Mouse (Mus musculus) hindbrain, embryonic 16.5 days (tissue): ENCODE measurements at regions not wholly inside any gene's neighbourhood (a gene's known extent, or its start where the extent isn't known, plus 50 kb on each side); places are given as distances from the start of the nearest gene placed in this dataset.

ENCODE experiments used
- ATAC-seq: fragments of 200-750 bp; cut with Nextera tagmentation; 2 replicates; pipeline ENCODE4 v1.8.0; 2017; ENCODE audit warnings: moderate TSS enrichment, moderate library complexity
- H3K27ac ChIP-seq: fragments of 300-500 bp; sonication (generic); 2 replicates; pipeline ENCODE4 v1.5.1; 2014; ENCODE audit warnings: low read depth, mild to moderate bottlenecking, control low read depth, low read length, moderate library complexity
- H3K27me3 ChIP-seq: fragments of 300-500 bp; sonication (generic); replicated peaks from 2 replicates; pipeline ENCODE4 v1.6.1; 2014; ENCODE audit warnings: low read length; ENCODE audit not compliant: control insufficient read depth, insufficient read depth
- H3K36me3 ChIP-seq: fragments of 300-500 bp; sonication (generic); 2 replicates; pipeline ENCODE4 v1.6.1; 2014; ENCODE audit warnings: mild to moderate bottlenecking, low read length, moderate library complexity, mixed read lengths; ENCODE audit not compliant: control insufficient read depth, insufficient read depth
- H3K4me1 ChIP-seq: fragments of 300-500 bp; sonication (generic); 2 replicates; pipeline ENCODE4 v1.6.1; 2014; ENCODE audit warnings: low read depth, low read length; ENCODE audit not compliant: control insufficient read depth, insufficient read depth
- H3K4me2 ChIP-seq: fragments of 300-500 bp; sonication (generic); 2 replicates; pipeline ENCODE4 v1.6.1; 2014; ENCODE audit warnings: mild to moderate bottlenecking, low read length, control low read depth, moderate library complexity
- H3K4me3 ChIP-seq: fragments of 300-500 bp; sonication (generic); 2 replicates; pipeline ENCODE4 v1.5.1; 2014; ENCODE audit warnings: mild to moderate bottlenecking, low read length, control low read depth, moderate library complexity
- H3K9ac ChIP-seq: fragments of 300-500 bp; sonication (generic); 2 replicates; pipeline ENCODE4 v1.6.1; 2014; ENCODE audit warnings: low read depth, mild to moderate bottlenecking, control low read depth, low read length, moderate library complexity
- H3K9me3 ChIP-seq: fragments of 300-500 bp; sonication (generic); 2 replicates; pipeline ENCODE4 v1.6.1; 2014; ENCODE audit warnings: mild to moderate bottlenecking, low read length, moderate library complexity; ENCODE audit not compliant: control insufficient read depth
- WGBS: fragments of 180-500 bp; shearing (Covaris S2); extraction: QIAGEN DNeasy Blood & Tissue Kit; methylation state at CpG from one replicate; pipeline ENCODE4 v1.1.7; 2014; 5-methylcytosine and 5-hydroxymethylcytosine counted together

DNA sequence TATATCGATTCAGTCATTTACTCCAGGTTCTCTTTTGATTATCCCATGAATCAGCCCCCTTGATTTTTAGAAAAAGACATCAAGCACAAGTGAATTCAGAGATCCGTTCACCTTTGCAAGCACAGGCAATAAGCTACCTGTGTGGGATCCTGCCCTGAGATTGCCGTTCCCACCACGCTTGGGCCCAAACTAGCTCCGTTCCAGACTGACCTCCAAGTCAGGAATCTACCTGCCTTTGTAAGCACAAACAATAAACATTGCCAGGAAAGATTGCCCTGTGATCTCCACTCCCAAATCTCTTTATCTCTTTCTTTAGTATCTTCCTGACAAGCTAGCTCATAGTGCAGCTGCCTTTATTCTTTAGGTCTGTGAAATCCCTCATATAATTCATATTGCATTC is 164.6 kb downstream of the Spata18 start:
- Histone ChIP-seq H3K4me2 (no peak overlapping the region), H3K36me3 (no peaks in the 10 kb centered on the region), H3K4me1 (no peaks in the 10 kb centered on the region), H3K27me3 (no peaks in the 10 kb centered on the region), H3K27ac (no peak overlapping the region), H3K4me3 (no peak overlapping the region), H3K9ac (no peak overlapping the region), H3K9me3 (no peaks in the 10 kb centered on the region)
- whole genome bisulfite sequencing: 96% methylated on average over 5 of the region's 5 CpGs
- no peak for ATAC-seq

- H3K4me1 ChIP-seq: no peaks in the 10 kb centered on the region
- no peaks in the 10 kb centered on the region for H3K27me3 ChIP-seq
- H3K36me3 ChIP-seq: no peaks in the 10 kb centered on the region
- no peak for ATAC-seq
- H3K27ac ChIP-seq: no peak overlapping the region
- no peak overlapping the region for H3K4me2 ChIP-seq
- no peak overlapping the region for H3K4me3 ChIP-seq
- no peaks in the 10 kb centered on the region for H3K9me3 ChIP-seq
- H3K9ac ChIP-seq: no peak overlapping the region
- WGBS: 86% methylated on average over 1 of the region's 1 CpGs
These were observed 166.0 kb downstream of the Spata18 start for GRCm38 (mm10) chr5:73817180-73817579.

- H3K9ac ChIP-seq: no peak overlapping the region
- H3K27ac ChIP-seq: no peak overlapping the region
- no peak overlapping the region for H3K4me3 ChIP-seq
- no peak overlapping the region for H3K4me2 ChIP-seq
- no peak for ATAC-seq
- H3K27me3 ChIP-seq: no peaks in the 10 kb centered on the region
- H3K36me3 ChIP-seq: no peaks in the 10 kb centered on the region
- no peaks in the 10 kb centered on the region for H3K9me3 ChIP-seq
- 71% methylated on average over 19 of the region's 19 CpGs for WGBS
- no peaks in the 10 kb centered on the region for H3K4me1 ChIP-seq
These were observed 170.9 kb downstream of the Spata18 start for GRCm38 (mm10) chr5:73821956-73822545.

DNA sequence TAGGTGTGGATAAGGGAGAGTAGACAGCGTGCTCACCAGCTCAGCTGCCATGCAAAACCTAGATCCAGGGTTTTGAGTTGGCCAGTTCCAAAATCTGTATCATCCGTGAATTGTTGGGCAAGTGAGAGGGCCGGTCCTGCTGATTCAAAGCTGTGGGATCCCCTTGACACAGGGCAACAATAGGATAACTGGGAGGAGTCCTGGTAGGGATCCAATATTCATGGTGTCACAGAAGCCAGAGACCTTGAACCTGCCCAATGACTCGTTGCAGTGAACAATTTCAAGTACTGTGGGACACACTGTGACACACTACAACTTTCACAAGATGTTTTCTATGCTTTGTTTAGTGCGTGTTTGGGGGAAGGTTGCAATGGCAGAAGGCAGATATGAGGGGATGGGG is 172.2 kb downstream of the Spata18 start:
- no peaks in the 10 kb centered on the region for H3K4me1 ChIP-seq
- H3K27ac ChIP-seq: no peak overlapping the region
- no peak overlapping the region for H3K4me3 ChIP-seq
- no peaks in the 10 kb centered on the region for H3K36me3 ChIP-seq
- ATAC-seq: no peak
- no peak overlapping the region for H3K9ac ChIP-seq
- H3K9me3 ChIP-seq: no peaks in the 10 kb centered on the region
- H3K27me3 ChIP-seq: no peaks in the 10 kb centered on the region
- 91% methylated on average over 5 of the region's 5 CpGs for whole genome bisulfite sequencing
- no peak overlapping the region for H3K4me2 ChIP-seq

DNA sequence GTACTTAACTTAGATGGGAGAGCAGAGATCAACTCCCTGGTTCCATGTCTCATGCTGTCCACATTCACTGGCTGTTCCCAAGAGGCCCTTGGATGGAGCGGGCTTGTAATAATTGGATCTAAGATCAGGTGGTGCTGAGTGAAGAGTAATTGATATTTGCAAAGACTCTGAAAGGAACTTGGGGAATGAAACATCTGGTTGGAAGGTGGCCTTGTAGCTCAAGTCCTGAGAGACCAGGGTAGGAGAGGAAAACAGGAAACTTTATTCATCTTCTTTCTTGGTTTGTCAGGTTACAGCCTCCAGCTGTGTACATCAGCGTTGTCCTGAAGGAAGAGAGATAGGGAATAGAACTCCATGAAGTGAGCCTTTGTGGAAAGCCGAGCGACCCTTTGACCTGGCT is 175.8 kb downstream of the Spata18 start:
- H3K27ac ChIP-seq: no peak overlapping the region
- H3K4me2 ChIP-seq: no peak overlapping the region
- no peak overlapping the region for H3K9ac ChIP-seq
- no peaks in the 10 kb centered on the region for H3K36me3 ChIP-seq
- no peaks in the 10 kb centered on the region for H3K4me1 ChIP-seq
- ATAC-seq: no peak
- H3K4me3 ChIP-seq: no peak overlapping the region
- H3K9me3 ChIP-seq: no peaks in the 10 kb centered on the region
- H3K27me3 ChIP-seq: no peaks in the 10 kb centered on the region
- WGBS: 82% methylated on average over 4 of the region's 4 CpGs

GRCm38 (mm10) chr5:73833721-73834120 is 182.5 kb downstream of the Spata18 start:
- 74% methylated on average over 1 of the region's 1 CpGs for WGBS
- H3K27me3 ChIP-seq: no peaks in the 10 kb centered on the region
- no peak overlapping the region for H3K4me2 ChIP-seq
- H3K9me3 ChIP-seq: no peaks in the 10 kb centered on the region
- H3K4me3 ChIP-seq: no peak overlapping the region
- no peaks in the 10 kb centered on the region for H3K4me1 ChIP-seq
- no peak overlapping the region for H3K27ac ChIP-seq
- no peak overlapping the region for H3K9ac ChIP-seq
- ATAC-seq: no peak
- no peaks in the 10 kb centered on the region for H3K36me3 ChIP-seq

- Histone ChIP-seq H3K36me3 (no peaks in the 10 kb centered on the region), H3K4me1 (no peaks in the 10 kb centered on the region)
- WGBS: 91% methylated on average over 3 of the region's 3 CpGs
These were observed 192.6 kb downstream of the Spata18 start for GRCm38 (mm10) chr5:73843776-73844175.

GRCm38 (mm10) chr5:73846096-73846782 is 195.1 kb downstream of the Spata18 start:
- Histone ChIP-seq H3K4me2 (no peak overlapping the region), H3K9ac (no peak overlapping the region), H3K9me3 (no peaks in the 10 kb centered on the region), H3K27me3 (no peaks in the 10 kb centered on the region), H3K4me3 (no peak overlapping the region), H3K4me1 (no peaks in the 10 kb centered on the region), H3K27ac (no peak overlapping the region), H3K36me3 (no peaks in the 10 kb centered on the region)
- 63% methylated on average over 12 of the region's 12 CpGs for WGBS
- no peak for ATAC-seq

More at GRCm38 (mm10) chr5:73843776-73844175, 192.6 kb downstream of the Spata18 start:
- no peaks in the 10 kb centered on the region for H3K27me3 ChIP-seq
- no peaks in the 10 kb centered on the region for H3K9me3 ChIP-seq
- no peak overlapping the region for H3K4me2 ChIP-seq
- no peak overlapping the region for H3K27ac ChIP-seq
- H3K4me3 ChIP-seq: no peak overlapping the region
- H3K9ac ChIP-seq: no peak overlapping the region
- ATAC-seq: no peak

GRCm38 (mm10) chr5:73846783-73847151 is 195.6 kb downstream of the Spata18 start:
- H3K4me2 ChIP-seq: no peak overlapping the region
- H3K36me3 ChIP-seq: no peaks in the 10 kb centered on the region
- no peaks in the 10 kb centered on the region for H3K4me1 ChIP-seq
- no peak overlapping the region for H3K27ac ChIP-seq
- no peak overlapping the region for H3K9ac ChIP-seq
- H3K9me3 ChIP-seq: no peaks in the 10 kb centered on the region
- H3K27me3 ChIP-seq: no peaks in the 10 kb centered on the region
- 54% methylated on average over 6 of the region's 6 CpGs for WGBS
- ATAC-seq: no peak
- no peak overlapping the region for H3K4me3 ChIP-seq
